Mouse (Mus musculus) lung, embryonic 16.5 days (tissue): ENCODE measurements around the gene Tmem263. TPM values are rescaled to one million over a fixed set of nuclear protein-coding genes. Genes with fewer than 3 reads are reported as not detected.

Experiments
- ATAC-seq: fragments of 200-750 bp; cut with Nextera tagmentation; 2 replicates; pipeline ENCODE4 v1.8.0; 2017; ENCODE audit warnings: low read depth, mild to moderate bottlenecking, moderate library complexity
- H3K27ac ChIP-seq: fragments of 300-500 bp; sonication (generic); 2 replicates; pipeline ENCODE4 v1.5.1; 2014; ENCODE audit warnings: mild to moderate bottlenecking, control low read depth, low read length
- H3K27me3 ChIP-seq: fragments of 300-500 bp; sonication (generic); 2 replicates; pipeline ENCODE4 v1.6.1; 2014; ENCODE audit warnings: low read depth, low read length, mixed read lengths; ENCODE audit not compliant: control insufficient read depth, insufficient read depth
- H3K36me3 ChIP-seq: fragments of 300-500 bp; sonication (generic); 2 replicates; pipeline ENCODE4 v1.6.1; 2014; ENCODE audit warnings: low read length; ENCODE audit not compliant: control insufficient read depth, insufficient read depth
- H3K4me1 ChIP-seq: fragments of 300-500 bp; sonication (generic); replicated peaks from 2 replicates; pipeline ENCODE4 v1.6.1; 2014; ENCODE audit warnings: low read length, mixed read lengths; ENCODE audit not compliant: control insufficient read depth, insufficient read depth
- H3K4me2 ChIP-seq: fragments of 300-500 bp; sonication (generic); 2 replicates; pipeline ENCODE4 v1.6.1; 2014; ENCODE audit warnings: low read depth, low read length, control low read depth
- H3K4me3 ChIP-seq: fragments of 300-500 bp; sonication (generic); 2 replicates; pipeline ENCODE4 v1.5.1; 2014; ENCODE audit warnings: mild to moderate bottlenecking, low read length, control low read depth
- H3K9ac ChIP-seq: fragments of 300-500 bp; sonication (generic); 2 replicates; pipeline ENCODE4 v1.6.1; 2014; ENCODE audit warnings: low read length, control low read depth
- H3K9me3 ChIP-seq: fragments of 300-500 bp; sonication (generic); 2 replicates; pipeline ENCODE4 v1.6.1; 2016; ENCODE audit warnings: low read length; ENCODE audit not compliant: control insufficient read depth
- WGBS: fragments of 180-500 bp; shearing (Covaris S2); extraction: QIAGEN DNeasy Blood & Tissue Kit; methylation state at CpG from one replicate; pipeline ENCODE4 v1.1.7; 2014; 5-methylcytosine and 5-hydroxymethylcytosine counted together
- polyA plus RNA-seq: library from polyadenylated mRNA; unstranded; fragments of >200 nt; fragmentation: Nextera tagmentation; extraction: Ambion mirVana; gene quantifications from 2 replicates; pipeline ENCODE4 v1.2.1, GENCODE M21; 2015

Gene Tmem263
- polyA plus RNA-seq, 1 experiment from 2014 or later = 74.5 TPM

- Histone ChIP-seq H3K9me3 (no peaks in the 10 kb centered on the region), H3K4me1 (peaks cover 2% of the 10 kb centered on the region), H3K36me3 (no peaks in the 10 kb centered on the region), H3K4me2 (no peak overlapping the region), H3K27ac (no peak overlapping the region), H3K9ac (no peak overlapping the region), H3K4me3 (no peak overlapping the region), H3K27me3 (no peaks in the 10 kb centered on the region)
- WGBS = 92% methylated on average over 13 of the region's 13 CpGs
- no peak for ATAC-seq
Observed at GRCm38 (mm10) chr10:85164791-85165190, 62.4 kb downstream of the Tmem263 start.

- H3K4me3 ChIP-seq = no peak overlapping the region
- no peaks in the 10 kb centered on the region for H3K36me3 ChIP-seq
- H3K9ac ChIP-seq = no peak overlapping the region
- H3K4me1 ChIP-seq = peaks cover 2% of the 10 kb centered on the region
- no peaks in the 10 kb centered on the region for H3K27me3 ChIP-seq
- 85% methylated on average over 5 of the region's 5 CpGs for WGBS
- H3K27ac ChIP-seq = no peak overlapping the region
- no peak for ATAC-seq
- no peaks in the 10 kb centered on the region for H3K9me3 ChIP-seq
- no peak overlapping the region for H3K4me2 ChIP-seq
Observed at GRCm38 (mm10) chr10:85165306-85165705, 62.9 kb downstream of the Tmem263 start.

Other genes starting within 250 kb of the Tmem263 start
- 17.8 and 19.8 TPM in 2 replicates for gene Ric8b, start 185.0 kb upstream of the Tmem263 start, polyA plus RNA-seq
- 0.89 and 1.0 TPM in 2 replicates for gene Fhl4, start 132 bp upstream of the Tmem263 start, polyA plus RNA-seq
- 9.0 and 12.1 TPM in 2 replicates for gene Mterf2, start 25.4 kb downstream of the Tmem263 start, polyA plus RNA-seq
- gene Cry1, start 82.4 kb downstream of the Tmem263 start, polyA plus RNA-seq = 26.5 and 28.2 TPM in 2 replicates